Mouse (Mus musculus) spleen, postnatal 4 days (tissue): ENCODE data around the gene Mtrr.

Source experiments
- DNase-seq, 2 experiments: peaks; one replicate each; pipeline ENCODE4 v3.0.0; 2022; ENCODE audit warnings: low spot score in 2 of 2

Mtrr gene

DNA sequence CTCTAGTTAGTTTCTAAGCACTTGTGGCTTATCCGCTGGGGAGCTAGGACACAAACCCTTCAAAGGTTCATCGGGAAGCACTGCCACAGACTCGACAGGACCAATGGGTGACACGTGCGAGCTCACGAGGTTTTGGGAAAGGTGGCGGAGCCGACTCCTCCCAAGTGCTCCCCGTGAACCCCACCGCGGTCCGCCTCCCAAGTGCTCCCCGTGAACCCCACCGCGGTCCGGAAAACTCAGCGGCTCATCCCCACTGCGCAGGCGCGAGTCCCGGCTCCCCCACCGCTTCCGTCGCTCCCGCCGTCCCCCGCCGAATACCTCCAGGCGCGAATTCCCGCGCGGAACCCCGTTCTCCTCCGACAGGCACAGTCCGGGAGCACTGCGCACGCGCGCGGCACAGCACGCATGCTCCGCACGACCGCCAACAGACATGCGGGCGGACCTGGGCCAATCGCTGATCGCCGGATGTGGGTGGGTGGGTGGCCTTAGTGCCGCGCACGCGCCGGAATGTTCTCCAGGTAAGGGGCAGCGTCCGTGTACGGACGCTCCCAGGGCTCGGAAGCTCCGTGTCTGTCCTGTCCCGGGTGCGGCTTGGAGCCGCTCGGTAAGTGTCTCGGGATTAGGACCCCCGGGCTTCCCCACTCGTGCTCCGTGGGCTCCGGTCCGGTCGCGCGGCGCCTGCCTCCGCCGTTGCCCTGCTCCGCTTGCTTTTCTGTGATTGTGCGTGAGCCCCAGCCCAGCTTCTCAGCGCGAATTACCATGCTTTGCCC, at the start of gene Mtrr, which contains the start of gene Fastkd3:
TSS of gene Mtrr (minus strand) at position 403 of the 770 bp plus-strand sequence.
TSS of gene Fastkd3 (plus strand) at position 488 of the 770 bp plus-strand sequence.
- peak; percentile 91 to 96 for DNase-seq

GRCm38 (mm10) chr13:68627041-68627440, 45.1 kb upstream of the Mtrr start:
- DNase-seq, result no peak

GRCm38 (mm10) chr13:68622792-68623191, 40.8 kb upstream of the Mtrr start:
- DNase-seq, result no peak

GRCm38 (mm10) chr13:68607652-68608405, 25.9 kb upstream of the Mtrr start:
- DNase-seq, result no peak

DNA sequence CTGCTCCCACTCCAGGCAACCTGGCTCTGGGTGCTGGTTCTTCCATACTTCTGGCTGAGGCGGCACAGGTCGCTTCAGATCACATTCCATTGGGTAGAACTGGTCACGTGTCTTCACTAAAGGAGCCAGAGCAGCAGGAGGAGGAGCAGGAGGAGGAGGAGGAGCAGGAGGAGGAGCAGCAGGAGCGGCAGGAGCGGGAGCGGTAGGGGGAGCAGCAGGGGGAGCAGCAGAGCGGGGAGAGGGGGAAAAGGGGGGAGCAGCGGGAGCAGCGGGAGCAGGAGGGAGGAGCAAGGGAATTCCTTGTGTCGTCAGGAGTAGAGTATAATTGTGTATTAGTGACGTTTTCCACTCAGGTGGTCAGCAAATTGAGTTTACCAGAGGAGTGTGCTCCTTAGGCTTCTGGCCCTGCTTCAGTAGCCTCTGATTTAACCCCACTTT, 23.8 kb upstream of the Mtrr start:
- no peak for DNase-seq

- DNase-seq, result no peak
Measured at GRCm38 (mm10) chr13:68603085-68603484, 21.1 kb upstream of the Mtrr start.

DNA sequence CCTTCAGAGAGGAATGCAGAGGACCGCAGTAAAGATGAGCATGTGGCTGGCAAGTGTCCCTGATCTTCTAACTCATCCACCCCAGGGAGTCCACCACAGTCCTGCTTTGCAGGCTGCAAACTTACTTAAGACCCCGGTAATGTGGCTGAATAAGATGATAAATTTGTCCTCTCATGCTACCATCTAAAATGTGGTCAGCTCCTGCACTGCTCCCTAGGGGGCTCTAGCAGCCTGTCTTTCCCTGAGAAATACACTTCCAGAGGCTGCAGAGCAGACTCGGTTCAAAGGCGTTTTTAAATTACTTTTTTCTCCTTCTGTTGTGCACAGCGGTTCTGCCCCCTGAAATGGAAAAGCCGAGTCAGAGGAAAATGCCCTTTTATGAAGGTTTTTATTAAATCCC, 19.2 kb upstream of the Mtrr start:
- DNase-seq, result no peak

DNA sequence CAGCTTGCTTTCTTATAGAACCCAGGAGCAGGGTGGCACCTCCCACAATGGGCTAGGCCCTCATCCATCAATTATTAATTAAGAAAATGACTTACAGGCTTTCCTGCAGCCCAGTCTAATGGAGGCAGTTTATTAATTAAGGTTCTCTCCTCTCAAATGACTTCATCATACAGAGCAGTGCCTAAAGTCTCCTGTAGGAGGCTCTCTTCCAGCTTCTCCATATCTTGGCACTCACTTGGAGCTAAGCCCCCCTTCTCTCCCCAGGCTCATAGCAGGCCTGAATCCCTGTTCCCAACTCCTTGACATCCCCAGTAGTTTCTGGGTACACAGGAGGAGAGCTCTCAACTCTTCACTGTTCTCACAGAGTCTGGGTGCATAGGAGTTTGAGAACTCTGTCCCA, 17.0 kb upstream of the Mtrr start:
- DNase-seq, result no peak

DNA sequence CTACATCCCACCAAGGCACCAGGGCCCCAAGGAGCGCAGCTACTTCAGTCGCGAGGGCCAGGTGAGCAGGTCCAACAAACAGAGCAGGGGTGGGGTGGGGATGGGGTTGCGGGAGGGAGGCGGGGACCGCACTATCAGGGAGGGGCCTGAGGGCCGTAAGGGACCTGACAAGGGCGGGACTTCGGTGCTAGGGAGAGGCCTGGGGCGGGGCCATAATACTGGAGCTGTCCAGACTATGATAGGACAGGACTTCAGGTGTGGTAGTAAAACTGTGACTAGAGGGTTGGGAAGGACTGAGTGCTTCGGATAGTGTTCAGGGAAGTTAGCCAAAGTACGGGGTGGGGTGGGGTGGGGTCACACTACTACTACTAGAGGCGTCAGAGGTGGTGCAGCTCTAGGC, 15.7 kb upstream of the Mtrr start:
- no peak for DNase-seq

DNA sequence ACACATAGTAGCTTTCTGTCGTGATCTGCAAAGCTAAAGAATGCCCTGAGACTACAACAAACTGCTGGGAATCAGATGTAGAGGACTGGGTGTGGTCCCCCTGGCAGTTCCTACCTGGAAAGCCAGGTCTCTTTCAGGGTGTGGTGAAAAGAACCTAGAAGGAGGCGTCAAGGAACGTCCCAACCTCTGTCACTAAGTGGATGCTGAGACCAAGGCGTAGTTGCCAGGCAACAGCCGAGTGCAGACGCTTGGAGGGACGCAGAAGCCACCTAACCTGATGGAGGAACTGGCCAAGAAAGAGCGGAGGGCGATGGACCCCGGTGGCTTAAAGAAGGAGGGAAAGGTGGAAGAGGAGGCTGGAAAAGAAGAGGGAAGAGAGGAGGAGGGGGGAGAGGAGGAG, 15.2 kb upstream of the Mtrr start, which contains the start of gene 1700001L19Rik:
TSS of gene 1700001L19Rik (plus strand) at position 223 of the 400 bp plus-strand sequence.
- no peak for DNase-seq

- no peak for DNase-seq
Measured at GRCm38 (mm10) chr13:68593797-68594196, 11.8 kb upstream of the Mtrr start.

DNA sequence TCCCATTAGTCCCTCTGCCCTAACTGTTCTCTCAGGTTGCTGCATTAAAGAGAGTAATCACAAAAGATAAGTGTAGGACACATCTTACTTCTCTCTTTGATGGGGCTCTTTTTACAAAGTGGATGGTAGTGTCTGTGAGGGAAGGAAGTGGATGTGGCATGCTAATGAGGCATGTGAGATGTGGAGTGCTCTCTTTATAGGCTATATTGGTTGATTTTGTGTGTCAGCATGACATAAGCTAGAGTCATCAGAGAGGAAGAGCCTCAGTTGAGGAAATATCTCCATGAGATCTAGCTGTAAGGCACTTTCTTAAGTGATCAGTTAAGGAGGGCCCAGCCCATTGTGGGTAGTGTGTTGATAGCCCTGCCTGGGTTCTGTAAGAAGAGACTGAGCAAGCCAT, 6.4 kb upstream of the Mtrr start:
- DNase-seq, result no peak

- no peak for DNase-seq
Measured at GRCm38 (mm10) chr13:68585441-68585840, 3.5 kb upstream of the Mtrr start.

GRCm38 (mm10) chr13:68583961-68584360, 2.0 kb upstream of the Mtrr start:
- DNase-seq, result no peak

- DNase-seq, result no peak
Measured at GRCm38 (mm10) chr13:68582517-68582780, 500 bp upstream of the Mtrr start.

- DNase-seq, result no peak
Measured at GRCm38 (mm10) chr13:68581086-68581740, 736 bp downstream of the Mtrr start.

- DNase-seq, result no peak
Measured at GRCm38 (mm10) chr13:68577945-68578344, 4.0 kb downstream of the Mtrr start.

- DNase-seq, result no peak
Measured at GRCm38 (mm10) chr13:68574398-68574797, 7.6 kb downstream of the Mtrr start.

GRCm38 (mm10) chr13:68572966-68573913, 8.7 kb downstream of the Mtrr start:
- DNase-seq, result no peak

GRCm38 (mm10) chr13:68572247-68572646, 9.7 kb downstream of the Mtrr start:
- no peak for DNase-seq

- DNase-seq, result no peak
Measured at GRCm38 (mm10) chr13:68569589-68570336, 12.2 kb downstream of the Mtrr start.
